Mouse (Mus musculus): ENCODE data around the gene Olfr164. TPM values are rescaled to one million over a fixed set of nuclear protein-coding genes. Genes with fewer than 3 reads are reported as not detected.

Olfr164 gene
- not detected in 2 replicates for total RNA-seq (2023)

DNA sequence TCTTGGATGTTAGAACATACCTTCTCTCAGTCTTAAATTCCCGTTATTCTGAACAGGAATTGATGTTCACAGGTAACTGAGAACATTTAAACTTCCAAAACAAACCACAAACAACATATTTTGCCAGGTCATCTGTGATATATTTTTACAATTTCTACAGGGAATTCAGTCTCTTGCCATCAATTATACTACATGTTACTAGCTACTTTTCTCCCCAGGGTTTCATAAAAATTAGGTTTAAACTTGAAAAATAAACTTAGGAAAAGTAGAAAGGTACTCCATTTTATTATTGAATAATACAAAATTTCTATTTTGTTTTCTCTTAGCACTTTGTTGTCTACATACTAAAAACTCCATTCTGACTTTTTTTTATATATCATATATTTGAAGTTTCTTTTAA is at the start of gene Olfr164:
Gene Olfr164 (minus strand): TSS at position 101 of the 400 bp plus-strand sequence.

Other genes starting within 250 kb of the Olfr164 start
- gene Olfr165, start 109.1 kb upstream of the Olfr164 start, total RNA-seq (2023), result not detected in 2 replicates
- gene Olfr166, start 169.6 kb upstream of the Olfr164 start, total RNA-seq (2023), result not detected in 2 replicates
- gene Olfr167, start 208.2 kb upstream of the Olfr164 start, total RNA-seq (2023), result not detected in 2 replicates
- gene Olfr168, start 221.5 kb upstream of the Olfr164 start, total RNA-seq (2023), result not detected in 2 replicates